Mouse (Mus musculus) liver, adult 2 months (tissue): ENCODE results near the gene Slc10a7. TPM values are rescaled to one million over a fixed set of nuclear protein-coding genes. Genes with fewer than 3 reads are reported as not detected.
A peak's percentile ranks its signal among the peaks of the same experiment; 100 is the strongest.

Experiments used
- DNase-seq: peaks from one replicate; pipeline ENCODE4 v3.0.0-alpha.2; 2011; ENCODE audit warnings: low read depth, low spot score; ENCODE audit errors: extremely low read depth
- H3K27ac ChIP-seq: fragments of 200-500 bp; replicated peaks from 2 replicates; pipeline ENCODE4 v1.5.1; 2012; ENCODE audit warnings: low read depth, mild to moderate bottlenecking, control low read depth, inconsistent platforms, low read length; ENCODE audit not compliant: insufficient read depth
- H3K27me3 ChIP-seq: fragments of 200-500 bp; 2 replicates; pipeline ENCODE4 v1.6.1; 2012; ENCODE audit warnings: mild to moderate bottlenecking, moderate library complexity, low read length, inconsistent platforms; ENCODE audit not compliant: control insufficient read depth, insufficient read depth
- H3K36me3 ChIP-seq: fragments of 200-500 bp; 2 replicates; pipeline ENCODE4 v1.6.1; 2012; ENCODE audit warnings: low read length, inconsistent platforms; ENCODE audit not compliant: control insufficient read depth, insufficient read depth
- H3K4me1 ChIP-seq: fragments of 200-500 bp; 2 replicates; pipeline ENCODE4 v1.6.1; 2011; ENCODE audit warnings: low read length; ENCODE audit not compliant: control insufficient read depth, insufficient read depth
- H3K4me3 ChIP-seq: fragments of 200-500 bp; 2 replicates; pipeline ENCODE4 v1.5.1; 2011; ENCODE audit warnings: low read depth, mild to moderate bottlenecking, control low read depth, low read length, moderate library complexity; ENCODE audit not compliant: insufficient read depth
- H3K79me2 ChIP-seq: fragments of 200-500 bp; 2 replicates; pipeline ENCODE4 v1.6.1; 2012; ENCODE audit warnings: inconsistent platforms, mild to moderate bottlenecking, low read length, moderate library complexity; ENCODE audit not compliant: control insufficient read depth, insufficient read depth
- H3K9ac ChIP-seq: fragments of 200-500 bp; 2 replicates; pipeline ENCODE4 v1.6.1; 2012; ENCODE audit warnings: low read depth, mild to moderate bottlenecking, control low read depth, inconsistent platforms, low read length
- CTCF ChIP-seq: fragments of 200-500 bp; IDR thresholded peaks from 2 replicates; pipeline ENCODE4 v1.5.1; 2011; ENCODE audit warnings: low read depth, low read length, control low read depth
- POLR2A ChIP-seq: fragments of 200-500 bp; IDR thresholded peaks from 2 replicates; pipeline ENCODE4 v1.6.1; 2011; ENCODE audit warnings: low read length, control low read depth; ENCODE audit not compliant: insufficient read depth; ENCODE audit errors: extremely low read depth
- WGBS: fragments of 180-500 bp; shearing (Covaris S2); methylation state at CpG from one replicate; pipeline ENCODE4 v1.1.7; 2018; 5-methylcytosine and 5-hydroxymethylcytosine counted together
- polyA plus RNA-seq: library from polyadenylated mRNA; depleted of rRNA; stranded (reverse); fragments of >200 nt; gene quantifications from 2 replicates; pipeline ENCODE4 v1.2.3, GENCODE M21; 2012
- total RNA-seq: library from RNA; depleted of rRNA; stranded (reverse); fragments of >200 nt; gene quantifications from 2 replicates; pipeline ENCODE4 v1.2.3, GENCODE M21; 2014

Gene Slc10a7
- total and polyA plus RNA-seq, 2 experiments: 6.3 to 6.6 TPM

DNA sequence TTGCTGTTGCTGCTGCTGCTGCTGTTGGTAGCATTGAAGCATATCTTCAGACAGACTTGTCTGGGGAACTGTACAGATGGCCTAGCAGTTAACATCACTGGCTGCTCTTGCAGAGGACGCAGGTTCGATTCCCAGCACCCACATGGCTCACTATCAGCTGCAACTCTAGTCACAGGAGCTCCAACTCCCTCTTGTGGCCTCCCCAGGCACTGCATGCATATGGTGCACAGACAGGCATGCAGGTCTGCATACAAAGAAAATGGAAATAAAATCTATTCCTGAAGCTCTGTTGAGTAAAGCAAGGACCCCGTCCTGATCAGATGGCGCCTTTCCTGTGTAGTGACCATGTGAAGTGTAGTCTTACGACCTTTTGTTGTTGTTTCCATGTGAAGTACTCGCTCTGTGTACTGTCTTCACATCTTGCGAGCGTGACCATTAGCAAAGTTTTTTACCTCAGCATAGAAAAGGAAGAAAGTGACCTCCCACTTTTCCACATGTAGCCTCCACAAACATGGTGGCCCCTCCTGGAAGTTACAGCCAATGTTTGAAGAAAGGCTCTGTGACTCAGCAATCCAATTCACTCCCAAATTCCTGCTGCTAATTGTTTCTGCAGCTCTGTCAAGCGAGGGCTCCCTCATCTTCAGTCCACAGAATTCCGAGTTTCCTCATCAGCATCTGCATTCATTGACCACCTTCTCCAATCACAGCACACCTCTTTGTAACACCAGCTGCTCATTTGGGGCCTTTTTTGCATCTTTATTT lies 210.3 kb downstream of the Slc10a7 start:
- H3K27me3 ChIP-seq: no peaks in the 10 kb centered on the region
- no peak overlapping the region for H3K27ac ChIP-seq
- no peaks in the 10 kb centered on the region for H3K36me3 ChIP-seq
- no peak overlapping the region for H3K4me3 ChIP-seq
- DNase-seq: no peak
- H3K9ac ChIP-seq: no peak overlapping the region
- TF ChIP-seq POLR2A (no peak), CTCF (peak; percentile 47)
- H3K4me1 ChIP-seq: no peaks in the 10 kb centered on the region
- H3K79me2 ChIP-seq: no peaks in the 10 kb centered on the region
- 97% methylated on average over 10 of the region's 10 CpGs for WGBS

DNA sequence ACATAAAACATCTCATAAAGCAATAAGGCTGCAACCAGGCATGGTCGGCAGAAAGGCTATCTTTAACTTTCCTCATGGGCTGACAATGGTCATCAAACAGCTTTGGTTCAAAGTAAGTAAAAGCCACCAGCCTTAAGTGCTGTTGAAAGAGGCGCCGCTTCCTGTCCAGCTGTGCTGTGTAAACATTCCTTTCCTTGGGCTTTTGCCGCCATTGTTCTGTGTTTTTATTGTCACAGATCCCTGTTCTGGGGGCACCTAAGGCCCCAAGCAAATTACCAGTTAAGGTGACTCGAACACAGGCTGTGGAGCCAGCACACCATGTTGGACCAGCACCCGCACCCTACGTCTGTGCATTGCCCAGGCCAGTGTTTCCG lies 210.9 kb downstream of the Slc10a7 start:
- TF ChIP-seq POLR2A (no peak), CTCF (no peak)
- no peak overlapping the region for H3K4me3 ChIP-seq
- no peak overlapping the region for H3K9ac ChIP-seq
- no peaks in the 10 kb centered on the region for H3K27me3 ChIP-seq
- no peaks in the 10 kb centered on the region for H3K4me1 ChIP-seq
- no peaks in the 10 kb centered on the region for H3K79me2 ChIP-seq
- no peak for DNase-seq
- H3K27ac ChIP-seq: no peak overlapping the region
- H3K36me3 ChIP-seq: no peaks in the 10 kb centered on the region
- WGBS: 85% methylated on average over 8 of the region's 8 CpGs

DNA sequence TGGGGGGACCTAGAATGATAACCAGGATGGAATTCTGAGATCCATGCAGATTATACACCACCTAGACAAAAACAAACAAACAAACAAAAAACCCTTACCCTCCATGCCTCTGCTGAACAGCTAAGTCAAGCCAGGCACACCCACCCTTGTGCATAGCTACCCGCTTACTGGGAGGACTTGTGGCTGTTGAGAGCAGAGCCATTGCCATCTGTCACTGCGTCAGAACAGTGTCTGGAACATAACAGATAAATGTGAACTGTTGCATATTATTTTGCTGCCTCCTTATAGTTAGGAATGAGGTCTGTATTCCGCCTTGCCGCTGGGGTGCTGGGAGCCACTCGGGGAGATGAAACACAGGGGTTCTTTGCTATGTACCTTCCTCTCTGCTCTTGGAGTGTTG lies 212.4 kb downstream of the Slc10a7 start:
- no peak overlapping the region for H3K27ac ChIP-seq
- DNase-seq: no peak
- H3K36me3 ChIP-seq: no peaks in the 10 kb centered on the region
- no peak overlapping the region for H3K4me3 ChIP-seq
- no peaks in the 10 kb centered on the region for H3K4me1 ChIP-seq
- no peaks in the 10 kb centered on the region for H3K27me3 ChIP-seq
- no peaks in the 10 kb centered on the region for H3K79me2 ChIP-seq
- TF ChIP-seq POLR2A: no peak
- TF ChIP-seq CTCF: no peak
- no peak overlapping the region for H3K9ac ChIP-seq
- 94% methylated on average over 5 of the region's 5 CpGs for WGBS

DNA sequence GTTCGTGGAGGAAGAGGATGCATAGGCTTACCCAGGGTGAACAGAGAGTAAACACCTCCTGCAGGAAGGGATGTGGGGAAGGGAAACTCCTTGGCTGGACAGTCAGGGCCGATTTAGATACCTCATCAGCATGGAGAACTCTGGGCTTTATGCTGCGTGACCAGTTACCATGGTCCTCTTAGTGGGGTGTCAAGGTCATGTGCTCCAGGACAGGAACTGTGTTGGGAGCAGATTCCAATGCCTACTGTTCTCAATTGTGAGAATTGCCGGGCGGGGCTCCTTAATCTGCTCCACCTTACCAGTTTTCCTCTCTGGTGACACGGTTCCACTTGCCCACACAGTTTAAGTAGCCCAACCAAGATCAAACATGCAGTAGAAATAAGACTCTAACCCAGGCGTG lies 213.1 kb downstream of the Slc10a7 start:
- DNase-seq: no peak
- H3K27ac ChIP-seq: no peak overlapping the region
- H3K4me1 ChIP-seq: no peaks in the 10 kb centered on the region
- no peaks in the 10 kb centered on the region for H3K36me3 ChIP-seq
- no peak overlapping the region for H3K9ac ChIP-seq
- H3K79me2 ChIP-seq: no peaks in the 10 kb centered on the region
- no peak overlapping the region for H3K4me3 ChIP-seq
- WGBS: 86% methylated on average over 7 of the region's 7 CpGs
- H3K27me3 ChIP-seq: no peaks in the 10 kb centered on the region
- TF ChIP-seq CTCF (no peak), POLR2A (no peak)

DNA sequence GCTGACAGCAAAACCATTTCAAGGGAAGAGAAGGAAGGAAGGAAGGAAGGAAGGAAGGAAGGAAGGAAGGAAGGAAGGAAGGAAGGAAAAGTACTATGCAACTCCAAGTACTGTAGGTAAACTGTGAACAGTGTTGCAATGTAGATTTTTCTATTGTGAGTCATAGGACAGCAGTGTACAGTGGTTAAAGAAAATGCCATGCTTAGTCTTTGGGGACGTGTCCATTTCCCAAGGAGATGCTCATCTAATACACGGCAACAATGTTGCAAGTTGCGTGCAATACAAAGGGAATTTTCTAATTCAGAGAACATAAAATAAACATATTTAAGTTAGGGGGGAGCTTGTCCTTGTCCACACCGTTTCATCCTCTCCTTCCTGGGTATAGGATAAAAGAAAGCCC lies 215.7 kb downstream of the Slc10a7 start:
- no peak overlapping the region for H3K27ac ChIP-seq
- H3K27me3 ChIP-seq: no peaks in the 10 kb centered on the region
- no peak for DNase-seq
- no peaks in the 10 kb centered on the region for H3K4me1 ChIP-seq
- TF ChIP-seq POLR2A (no peak), CTCF (no peak)
- H3K79me2 ChIP-seq: no peaks in the 10 kb centered on the region
- no peak overlapping the region for H3K4me3 ChIP-seq
- H3K36me3 ChIP-seq: no peaks in the 10 kb centered on the region
- WGBS: 95% methylated on average over 4 of the region's 4 CpGs
- H3K9ac ChIP-seq: no peak overlapping the region

DNA sequence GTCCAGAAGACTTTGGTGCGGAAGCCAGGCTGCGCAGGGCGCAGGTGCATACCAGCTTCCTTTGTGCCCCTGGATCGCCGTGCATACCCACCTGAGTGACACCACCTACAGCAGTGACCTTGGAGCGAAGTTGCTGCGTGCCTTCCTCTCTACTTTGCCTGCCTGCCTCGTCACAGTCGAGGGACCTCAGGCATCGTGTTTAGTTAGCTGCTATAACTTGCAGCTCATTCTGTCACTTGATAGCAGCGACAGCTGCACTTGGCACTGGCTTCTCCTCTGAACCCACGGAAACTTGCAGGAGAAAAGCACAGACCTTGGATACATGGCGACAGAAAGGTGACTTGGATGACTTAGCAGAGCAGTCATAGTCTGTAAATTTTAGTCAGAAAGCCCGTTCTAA lies 219.1 kb downstream of the Slc10a7 start:
- H3K36me3 ChIP-seq: peaks cover 6% of the 10 kb centered on the region; the same call in 1 of the 2 replicates
- no peaks in the 10 kb centered on the region for H3K27me3 ChIP-seq
- WGBS: 96% methylated on average over 14 of the region's 14 CpGs
- H3K79me2 ChIP-seq: no peaks in the 10 kb centered on the region
- DNase-seq: no peak
- H3K4me1 ChIP-seq: no peaks in the 10 kb centered on the region
- H3K9ac ChIP-seq: no peak overlapping the region
- TF ChIP-seq POLR2A (no peak), CTCF (no peak)
- H3K27ac ChIP-seq: no peak overlapping the region
- H3K4me3 ChIP-seq: no peak overlapping the region
